Mouse (Mus musculus) small intestine, adult 2 months (tissue): ENCODE results near the gene Fam20b. TPM values are rescaled to one million over a fixed set of nuclear protein-coding genes. Genes with fewer than 3 reads are reported as not detected.

ENCODE experiments used
- H3K27ac ChIP-seq: fragments of 200-500 bp; 2 replicates; pipeline ENCODE4 v1.5.1; 2012; ENCODE audit warnings: low read depth, low read length, control low read depth, inconsistent platforms; ENCODE audit not compliant: insufficient read depth
- H3K27me3 ChIP-seq: fragments of 200-500 bp; 2 replicates; pipeline ENCODE4 v1.6.1; 2012; ENCODE audit warnings: mild to moderate bottlenecking, moderate library complexity, low read length, inconsistent platforms; ENCODE audit not compliant: control insufficient read depth, insufficient read depth
- H3K36me3 ChIP-seq: fragments of 200-500 bp; 2 replicates; pipeline ENCODE4 v1.6.1; 2012; ENCODE audit warnings: mild to moderate bottlenecking, low read length, control low read depth, inconsistent platforms; ENCODE audit not compliant: control insufficient read depth, insufficient read depth
- H3K4me1 ChIP-seq: fragments of 200-500 bp; 2 replicates; pipeline ENCODE4 v1.6.1; 2012; ENCODE audit warnings: low read length, inconsistent platforms, mixed read lengths; ENCODE audit not compliant: control insufficient read depth, insufficient read depth, insufficient read length
- H3K4me3 ChIP-seq: fragments of 200-500 bp; 2 replicates; pipeline ENCODE4 v1.5.1; 2012; ENCODE audit warnings: low read depth, mild to moderate bottlenecking, control low read depth, inconsistent platforms, low read length, moderate library complexity
- CTCF ChIP-seq: fragments of 200-500 bp; IDR thresholded peaks from 2 replicates; pipeline ENCODE4 v1.5.1; 2012; ENCODE audit warnings: low read depth, mild to moderate bottlenecking, control low read depth, inconsistent platforms, low read length, moderate library complexity, mixed read lengths; ENCODE audit not compliant: insufficient replicate concordance, insufficient read length; ENCODE audit errors: extremely low read depth
- POLR2A ChIP-seq: fragments of 200-500 bp; IDR thresholded peaks from 2 replicates; pipeline ENCODE4 v1.6.1; 2012; ENCODE audit warnings: low read depth, mild to moderate bottlenecking, control low read depth, inconsistent platforms, low read length, moderate library complexity
- WGBS: fragments of 180-500 bp; shearing (Covaris S2); methylation state at CpG from one replicate; pipeline ENCODE4 v1.1.7; 2018; 5-methylcytosine and 5-hydroxymethylcytosine counted together
- polyA plus RNA-seq: library from polyadenylated mRNA; depleted of rRNA; stranded (reverse); fragments of >200 nt; gene quantifications from 2 replicates; pipeline ENCODE4 v1.2.3, GENCODE M21; 2012

Fam20b gene
- polyA plus RNA-seq, 1 experiment: 25.7 TPM

DNA sequence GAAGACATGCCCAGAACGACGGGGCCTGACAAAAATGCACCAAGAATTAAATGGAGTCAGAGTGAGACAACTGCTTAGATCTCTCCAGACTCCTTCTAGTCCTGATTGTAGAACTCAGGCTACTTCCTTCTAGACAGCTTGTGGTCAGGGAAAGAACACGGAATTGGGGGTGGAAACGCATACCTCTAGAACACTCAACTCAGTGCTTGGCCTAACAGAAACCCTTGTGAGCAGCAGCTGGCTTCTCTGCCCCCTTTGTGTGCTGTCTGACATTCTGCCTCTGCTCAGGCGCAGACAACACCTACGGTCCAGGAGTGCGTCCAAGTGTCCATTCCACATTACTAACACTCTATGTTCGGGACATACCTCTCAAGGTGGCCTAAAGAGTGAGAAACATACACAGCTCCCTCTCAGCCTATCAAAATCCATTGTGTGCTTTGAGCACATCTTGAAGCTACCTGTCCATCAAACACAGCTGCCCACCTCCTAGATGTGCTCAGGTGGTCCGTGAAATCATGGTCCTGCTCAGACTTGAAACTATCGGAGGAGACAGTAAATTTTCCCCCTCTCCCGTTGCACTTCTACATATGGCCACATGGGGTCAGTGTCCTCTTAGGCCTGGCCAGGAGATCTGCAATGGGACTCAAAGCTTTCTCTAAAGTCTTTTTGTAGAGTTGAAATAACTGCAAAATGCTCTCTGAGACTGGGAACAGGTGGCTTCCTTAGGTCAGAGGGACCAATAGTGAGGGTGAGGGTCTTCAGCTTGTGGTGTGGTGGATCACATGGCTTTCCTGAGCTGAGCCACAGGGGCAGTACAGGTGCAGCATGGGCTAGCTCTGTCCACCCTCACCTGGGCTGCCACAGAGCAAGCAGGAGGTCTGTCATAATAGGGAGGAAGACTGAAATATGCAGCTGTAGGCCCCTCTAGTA is 22.9 kb upstream of the Fam20b start:
- TF ChIP-seq CTCF (peak; percentile 86; the same call in 1 of the 2 replicates), POLR2A (no peak)
- H3K36me3 ChIP-seq: no peaks in the 10 kb centered on the region
- H3K27ac ChIP-seq: no peak overlapping the region
- no peak overlapping the region for H3K4me3 ChIP-seq
- 60% methylated on average over 11 of the region's 11 CpGs for WGBS
- no peaks in the 10 kb centered on the region for H3K27me3 ChIP-seq
- H3K4me1 ChIP-seq: no peaks in the 10 kb centered on the region

- Histone ChIP-seq H3K4me1 (peaks cover 22% of the 10 kb centered on the region), H3K36me3 (no peaks in the 10 kb centered on the region), H3K4me3 (no peak overlapping the region), H3K27me3 (no peaks in the 10 kb centered on the region), H3K27ac (peak overlapping the region; percentile 45)
- TF ChIP-seq CTCF: no peak
- no peak for TF ChIP-seq POLR2A
- 16% methylated on average over 2 of the region's 2 CpGs for WGBS
Observed at GRCm38 (mm10) chr1:156735788-156736187, 16.9 kb upstream of the Fam20b start.

- WGBS: 33% methylated on average over 3 of the region's 3 CpGs
- H3K4me1 ChIP-seq: peaks cover 22% of the 10 kb centered on the region
- TF ChIP-seq CTCF (no peak), POLR2A (no peak)
- H3K36me3 ChIP-seq: no peaks in the 10 kb centered on the region
- H3K27me3 ChIP-seq: no peaks in the 10 kb centered on the region
- H3K27ac ChIP-seq: peak overlapping the region; percentile 73
- H3K4me3 ChIP-seq: no peak overlapping the region
Observed at GRCm38 (mm10) chr1:156734019-156734418, 15.1 kb upstream of the Fam20b start.

GRCm38 (mm10) chr1:156733559-156733958 is 14.7 kb upstream of the Fam20b start:
- 57% methylated on average over 9 of the region's 9 CpGs for WGBS
- Histone ChIP-seq H3K27ac (peak overlapping the region; percentile 73), H3K36me3 (no peaks in the 10 kb centered on the region), H3K4me1 (peaks cover 22% of the 10 kb centered on the region), H3K27me3 (no peaks in the 10 kb centered on the region), H3K4me3 (no peak overlapping the region)
- TF ChIP-seq CTCF (no peak), POLR2A (no peak)

DNA sequence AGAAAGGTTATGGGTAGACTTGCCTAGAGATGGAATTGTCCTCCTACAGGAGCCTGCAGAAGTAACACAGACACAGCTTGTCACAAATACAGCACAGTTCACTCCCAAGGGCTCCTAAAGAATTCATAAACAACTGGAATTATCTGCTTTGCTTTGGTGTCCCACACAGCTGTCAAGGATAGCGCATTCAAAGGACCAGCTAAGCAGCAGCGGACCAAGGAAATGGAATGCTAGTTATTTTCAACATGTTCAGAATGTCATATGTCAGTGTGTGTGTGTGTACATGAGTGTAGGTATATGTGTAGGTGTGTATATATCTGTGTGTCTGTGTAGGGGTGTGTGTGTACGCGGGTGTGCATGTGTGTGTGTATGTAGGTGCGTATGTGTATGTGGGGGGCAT is 14.1 kb upstream of the Fam20b start:
- peaks cover 22% of the 10 kb centered on the region for H3K4me1 ChIP-seq
- H3K27ac ChIP-seq: peak overlapping the region; percentile 73; the same call in 1 of the 2 replicates
- no peaks in the 10 kb centered on the region for H3K27me3 ChIP-seq
- 79% methylated on average over 5 of the region's 5 CpGs for WGBS
- no peaks in the 10 kb centered on the region for H3K36me3 ChIP-seq
- no peak overlapping the region for H3K4me3 ChIP-seq
- TF ChIP-seq CTCF (no peak), POLR2A (no peak)

- Histone ChIP-seq H3K36me3 (no peaks in the 10 kb centered on the region), H3K4me3 (no peak overlapping the region), H3K4me1 (peaks cover 30% of the 10 kb centered on the region), H3K27me3 (no peaks in the 10 kb centered on the region), H3K27ac (no peak overlapping the region)
- TF ChIP-seq POLR2A (no peak), CTCF (peak; percentile 52; the same call in 1 of the 2 replicates)
- WGBS: 75% methylated on average over 9 of the region's 9 CpGs
Observed at GRCm38 (mm10) chr1:156730802-156731201, 11.9 kb upstream of the Fam20b start.
